Mouse (Mus musculus): ENCODE data around the gene Wfdc3.

The Wfdc3 gene

DNA sequence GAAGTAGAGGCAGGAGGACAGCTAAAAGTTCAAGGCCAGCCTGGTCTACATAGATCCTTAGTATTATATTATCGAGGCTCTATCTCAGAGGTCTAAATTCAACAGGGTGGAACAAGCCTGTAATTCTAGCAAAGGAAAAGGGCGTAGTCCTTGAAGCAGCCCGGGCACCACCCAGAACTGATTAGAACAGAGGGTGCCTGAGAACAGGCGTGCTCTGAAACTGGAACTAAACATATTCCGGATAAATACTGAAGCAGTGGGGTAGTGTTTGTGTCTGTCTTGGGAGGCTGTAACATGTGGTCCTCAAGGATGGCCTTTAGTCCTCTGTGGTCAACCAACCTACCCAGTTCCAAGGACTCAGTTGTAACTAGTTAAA lies 28.2 kb upstream of the Wfdc3 start:
- DNase-seq = no peak

DNA sequence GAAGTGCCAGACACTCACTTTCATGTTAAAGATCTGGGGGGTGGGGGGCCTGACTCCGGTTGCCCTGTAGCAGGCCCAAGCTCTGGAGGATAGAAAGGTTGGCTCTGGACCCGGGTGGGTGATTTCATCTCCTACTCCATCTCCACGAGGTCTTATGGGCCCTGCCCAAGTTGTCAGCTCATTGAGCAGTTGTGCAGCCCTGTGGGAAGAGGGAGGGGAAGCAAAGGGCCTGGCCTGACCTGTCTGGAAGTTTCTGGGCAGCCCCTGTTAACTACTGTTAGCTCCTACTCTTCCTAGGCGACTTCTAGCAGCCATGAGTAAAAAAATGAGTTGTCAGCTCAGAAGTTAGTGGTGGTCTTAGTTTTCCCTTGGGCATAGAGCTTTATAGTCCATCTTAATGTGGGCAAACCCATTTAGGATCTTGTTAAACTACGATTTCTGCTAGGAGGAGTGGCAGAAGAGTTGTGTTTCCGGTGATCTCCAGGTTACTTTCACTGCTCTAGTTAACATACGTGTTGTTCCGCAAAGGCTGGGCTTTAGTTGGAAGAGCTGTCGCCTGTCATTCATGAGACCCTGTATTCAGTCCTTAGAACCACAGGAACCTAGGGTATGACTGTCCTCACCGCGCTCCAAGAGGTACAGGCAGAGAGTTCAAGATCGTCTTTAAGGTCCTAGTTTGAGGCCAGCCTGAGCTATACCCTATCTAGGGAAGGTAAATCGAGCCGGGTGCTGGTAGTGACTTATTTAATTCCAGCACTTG lies 27.7 kb upstream of the Wfdc3 start:
- no peak for DNase-seq

DNA sequence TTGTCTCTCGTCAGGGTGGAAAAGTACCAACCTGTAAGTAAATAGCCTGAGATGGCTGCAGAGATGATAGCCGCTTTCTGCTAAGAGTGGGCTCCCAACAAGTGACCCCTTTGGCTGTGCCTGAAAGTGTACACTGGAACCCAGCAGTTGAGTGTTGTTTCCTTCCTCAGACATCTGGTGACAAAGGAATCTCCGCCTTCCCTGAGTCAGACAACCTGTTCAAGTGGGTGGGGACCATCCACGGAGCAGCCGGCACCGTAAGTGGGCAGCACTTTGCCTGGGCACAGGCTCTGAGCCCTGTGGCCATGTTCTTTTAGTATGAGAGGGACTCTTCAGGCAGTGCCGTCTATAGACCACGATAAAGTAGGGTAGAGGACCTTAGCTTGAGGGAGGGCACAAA lies 25.4 kb upstream of the Wfdc3 start:
- DNase-seq = no peak

DNA sequence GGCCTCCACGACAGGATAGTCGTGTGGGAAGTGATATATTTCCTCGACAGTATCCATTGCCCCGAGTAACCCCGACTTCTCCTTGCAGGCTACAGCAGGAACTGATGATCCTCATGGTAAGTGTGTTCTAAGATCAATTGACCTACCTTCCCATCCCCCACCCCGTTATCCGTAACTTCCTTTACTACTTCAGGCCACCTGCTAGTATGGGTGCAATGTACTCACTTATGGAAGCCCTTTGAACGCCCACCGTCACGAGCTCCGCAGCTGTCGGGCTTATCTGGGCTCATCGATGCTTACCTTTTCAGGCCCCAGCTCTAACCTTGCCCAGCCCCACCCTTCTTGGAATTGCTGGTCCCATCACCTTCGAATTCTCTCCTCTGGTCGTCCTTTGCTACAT lies 24.5 kb upstream of the Wfdc3 start:
- DNase-seq = no peak

DNA sequence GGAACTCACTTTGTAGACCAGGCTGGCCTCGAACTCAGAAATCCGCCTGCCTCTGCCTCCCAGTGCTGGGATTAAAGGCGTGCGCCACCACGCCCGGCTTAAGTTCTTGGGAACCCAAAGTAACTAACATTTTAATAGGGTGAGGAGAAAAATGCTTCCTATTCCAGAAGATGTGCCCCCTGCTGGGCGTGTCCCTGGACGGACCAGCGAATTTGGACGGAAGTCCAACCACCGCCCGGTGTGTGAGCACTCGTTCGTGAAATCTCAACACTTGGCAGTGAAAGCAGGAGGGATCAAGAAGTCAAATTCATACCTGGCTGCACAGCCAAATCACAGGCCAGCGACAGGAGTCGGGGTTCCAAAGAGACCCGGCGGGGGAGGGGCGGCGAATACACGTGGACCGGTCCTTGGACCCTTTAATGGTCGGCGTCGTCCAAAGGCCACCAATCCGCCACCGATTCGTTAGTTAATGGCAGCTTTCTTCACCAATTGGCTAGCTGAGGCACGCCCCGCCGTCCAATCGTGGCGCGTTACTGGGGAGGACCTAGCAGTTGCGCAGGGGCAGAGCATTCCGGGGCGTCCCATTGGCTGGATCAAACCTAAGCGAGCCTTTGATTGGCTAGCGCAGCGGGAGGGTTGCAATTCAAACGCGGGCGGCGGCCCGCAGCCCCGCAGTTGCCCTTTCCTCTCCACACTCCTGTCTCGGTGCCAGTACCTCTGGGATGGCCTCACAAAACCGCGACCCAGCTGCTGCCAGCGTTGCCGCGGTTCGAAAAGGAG lies 23.7 kb upstream of the Wfdc3 start, which contains the start of gene Ube2c:
TSS of gene Ube2c (plus strand) at position 641 of the 780 bp plus-strand sequence.
- peak; percentile 99 for DNase-seq

DNA sequence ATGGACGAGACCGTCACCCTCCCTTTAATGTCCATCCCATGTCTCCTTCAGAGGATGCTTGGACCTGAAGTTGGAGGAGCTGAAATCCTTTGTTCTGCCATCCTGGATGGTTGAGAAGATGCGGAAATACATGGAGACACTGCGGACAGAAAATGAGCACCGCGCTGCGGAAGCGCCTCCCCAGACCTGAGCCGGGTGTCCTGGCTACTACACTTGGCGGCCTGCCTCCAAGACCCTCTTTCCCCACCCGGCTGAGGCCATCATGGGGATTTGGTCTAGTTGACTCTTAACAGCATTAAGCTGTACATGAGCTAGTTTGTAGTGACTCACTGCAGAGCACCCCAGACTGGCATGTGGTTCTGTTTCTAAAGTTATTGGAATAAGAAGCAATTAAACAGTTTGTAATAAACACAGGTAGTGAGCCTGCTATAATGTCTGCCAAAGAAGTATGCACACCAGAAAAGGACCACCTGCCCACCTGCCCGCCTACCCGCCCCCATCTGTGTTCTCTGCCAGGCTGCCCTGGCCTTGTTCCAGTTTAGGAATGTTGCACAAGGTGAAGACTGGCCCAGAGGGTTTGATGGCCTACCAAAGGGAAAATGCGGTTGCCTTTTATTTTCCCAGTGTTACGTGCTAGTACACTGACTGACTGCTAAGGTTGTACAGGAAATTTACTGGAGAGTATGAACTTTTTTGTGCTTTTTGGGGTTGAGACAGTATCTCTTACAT lies 22.2 kb upstream of the Wfdc3 start:
- DNase-seq = no peak

DNA sequence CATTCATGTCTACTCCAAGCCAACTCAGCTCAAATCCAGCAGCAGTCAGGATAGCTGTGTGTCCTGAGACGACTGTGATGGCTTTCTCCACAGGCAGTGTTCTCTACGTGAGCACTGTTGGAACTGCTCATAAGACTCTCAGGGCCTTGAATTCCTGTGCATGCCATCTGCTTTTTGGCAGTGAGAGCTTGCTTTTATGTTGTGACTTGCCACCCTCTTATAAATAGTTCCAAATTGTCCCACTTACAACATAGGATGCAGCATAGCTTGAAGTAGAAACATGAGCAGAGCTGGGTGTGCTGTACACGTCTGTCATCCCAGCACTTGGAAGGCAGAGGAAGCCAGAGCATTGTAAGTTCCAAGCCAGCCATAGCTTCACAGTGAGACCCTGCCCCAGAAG lies 20.1 kb upstream of the Wfdc3 start:
- DNase-seq = no peak

DNA sequence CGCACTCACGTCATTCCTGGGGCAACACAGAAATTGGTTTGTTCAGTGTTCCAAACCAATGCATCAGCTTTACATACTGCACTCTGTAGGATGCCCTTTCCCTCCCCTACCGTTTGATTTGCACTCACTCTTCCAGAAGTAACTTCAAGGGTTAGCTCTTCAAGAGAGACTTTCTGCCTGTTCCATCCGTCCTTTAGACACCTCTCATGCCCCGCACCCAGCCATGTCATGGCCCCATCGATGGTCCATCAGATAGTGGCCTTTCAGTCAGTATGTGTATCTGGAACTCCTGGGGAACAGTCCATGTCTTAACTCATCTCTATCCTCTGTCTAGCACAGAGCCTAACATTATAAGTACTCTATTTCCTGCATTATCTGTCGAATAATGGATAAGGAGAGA lies 16.9 kb upstream of the Wfdc3 start:
- DNase-seq = no peak

DNA sequence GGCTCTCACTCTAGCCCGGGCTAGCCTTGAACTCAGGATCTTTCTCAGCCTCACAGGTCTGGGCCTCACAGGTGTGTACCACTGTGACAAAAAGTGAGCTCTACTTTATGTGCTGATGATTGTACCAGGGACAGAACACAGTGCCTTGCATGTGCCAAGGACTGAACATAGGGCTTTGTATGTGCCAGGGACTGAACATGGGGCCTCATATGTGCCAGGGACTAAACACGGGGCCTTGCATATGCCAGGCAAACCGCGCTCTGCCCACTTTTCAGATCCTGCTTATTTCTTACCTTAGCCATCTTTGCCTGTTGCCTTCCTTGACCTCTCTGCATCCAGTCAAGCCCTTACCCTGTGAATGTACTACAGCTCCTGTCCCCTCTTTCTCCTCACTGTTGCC lies 16.2 kb upstream of the Wfdc3 start:
- DNase-seq = no peak

DNA sequence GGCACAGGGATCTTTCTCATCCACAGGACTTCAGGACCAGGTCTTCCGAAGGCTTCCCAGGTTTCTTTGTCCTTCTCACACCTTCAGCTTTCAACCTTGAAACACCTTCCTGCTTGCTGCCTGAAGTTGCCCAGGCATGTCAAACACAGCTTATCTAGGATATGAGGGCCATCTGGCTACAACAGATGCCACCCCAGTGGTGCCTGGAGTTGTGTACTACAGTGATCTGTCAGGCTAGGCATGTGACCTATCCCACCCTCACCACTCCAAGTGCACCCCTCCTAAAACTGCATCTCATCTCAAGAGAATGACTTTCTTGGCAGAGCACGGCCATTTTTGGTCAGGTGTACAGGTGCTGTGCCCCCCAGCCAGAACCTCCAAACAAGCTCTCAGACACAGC lies 15.8 kb upstream of the Wfdc3 start:
- DNase-seq = no peak

DNA sequence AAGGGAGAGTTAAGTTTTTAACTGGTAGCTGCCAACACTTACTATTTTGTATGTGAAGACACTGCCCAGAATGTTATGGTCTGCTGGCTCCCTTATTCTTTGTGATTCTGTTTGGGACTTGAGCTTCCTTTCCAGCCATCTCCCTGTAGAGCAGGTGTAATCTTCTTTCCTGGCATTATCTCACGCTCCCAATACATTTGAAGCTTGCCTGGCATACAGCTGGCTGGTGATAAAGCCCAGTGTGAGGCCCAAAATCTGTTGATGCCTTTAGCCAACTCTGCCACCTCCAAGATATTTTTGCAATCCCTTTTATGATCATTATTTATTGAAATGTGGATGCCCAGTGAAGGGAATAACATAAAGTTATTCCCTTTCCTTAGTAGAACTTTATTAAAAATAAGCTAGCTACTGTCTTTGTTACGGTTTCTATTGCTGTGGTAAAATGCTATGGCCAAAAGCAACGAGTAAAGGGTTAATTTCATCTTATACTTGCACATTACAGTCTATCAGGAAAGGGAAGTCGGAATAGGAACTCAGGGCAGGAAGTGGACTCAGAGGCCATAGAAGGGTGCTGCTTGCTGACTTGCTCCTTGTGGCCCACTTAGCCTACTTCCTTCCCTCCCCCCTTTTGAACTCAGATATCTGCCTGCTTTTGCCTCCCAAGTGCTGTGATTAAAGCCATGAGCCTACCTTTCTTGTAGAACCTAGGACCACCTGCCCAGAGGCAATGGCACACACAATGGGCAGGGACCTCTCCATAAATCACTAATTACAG lies 14.5 kb upstream of the Wfdc3 start:
- no peak for DNase-seq

DNA sequence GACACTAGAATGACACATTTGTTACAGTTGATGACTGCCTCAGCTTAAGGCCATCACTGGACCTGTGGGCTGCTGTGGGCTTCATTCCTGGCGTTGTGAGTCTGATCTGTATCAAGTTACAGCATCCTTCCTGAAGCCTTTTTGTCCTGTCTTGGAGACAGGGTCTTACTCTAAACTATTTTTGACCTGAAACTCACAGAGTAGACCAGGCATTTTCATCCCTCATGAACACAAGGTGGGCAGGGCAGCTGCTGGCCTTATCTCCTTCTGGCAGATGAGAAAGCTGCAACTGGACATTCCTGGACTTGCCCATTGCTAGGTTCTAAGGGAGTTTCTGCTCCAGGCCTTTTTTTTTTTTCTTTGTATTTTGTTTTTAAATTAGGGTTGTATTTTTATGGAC lies 13.0 kb upstream of the Wfdc3 start:
- no peak for DNase-seq

DNA sequence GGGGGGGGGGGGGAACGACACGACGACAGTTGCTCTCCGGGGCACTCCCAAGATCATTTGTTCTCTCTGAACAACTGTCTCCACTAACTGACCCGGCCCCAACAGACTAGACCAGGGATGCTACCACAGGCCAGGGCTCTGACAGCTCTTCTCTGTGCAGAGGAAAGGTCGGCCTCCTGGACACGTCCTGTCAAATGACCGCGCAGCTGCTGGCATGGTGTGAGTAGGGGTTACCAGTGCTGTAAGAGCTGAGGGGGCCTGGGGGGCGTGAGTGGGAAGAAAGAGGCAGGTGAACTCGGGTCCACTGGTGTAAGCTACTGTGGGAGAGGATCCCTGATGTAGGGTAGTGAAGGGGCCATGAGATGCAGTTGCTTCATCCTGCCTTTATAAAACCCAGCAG lies 12.1 kb upstream of the Wfdc3 start:
- DNase-seq = no peak

DNA sequence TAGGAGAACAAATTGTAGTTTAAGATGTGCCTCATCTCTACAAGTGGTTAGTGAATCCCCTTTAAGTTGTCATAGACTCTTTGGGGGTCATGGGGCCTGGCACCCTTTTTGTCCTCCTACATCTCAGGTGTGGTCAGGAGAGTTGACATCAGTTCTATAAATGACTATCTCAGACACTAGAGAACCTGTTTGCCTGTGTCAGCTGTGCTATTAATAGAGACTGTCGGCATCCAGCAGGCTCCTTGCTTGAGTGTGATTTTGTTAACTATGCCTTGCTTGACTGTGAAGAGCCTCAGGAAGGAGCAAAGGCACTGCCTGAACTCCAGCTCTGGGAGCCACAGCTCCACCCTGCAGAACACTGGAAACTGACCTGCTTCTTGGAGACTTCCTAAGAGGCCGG lies 9.1 kb upstream of the Wfdc3 start:
- DNase-seq = no peak

DNA sequence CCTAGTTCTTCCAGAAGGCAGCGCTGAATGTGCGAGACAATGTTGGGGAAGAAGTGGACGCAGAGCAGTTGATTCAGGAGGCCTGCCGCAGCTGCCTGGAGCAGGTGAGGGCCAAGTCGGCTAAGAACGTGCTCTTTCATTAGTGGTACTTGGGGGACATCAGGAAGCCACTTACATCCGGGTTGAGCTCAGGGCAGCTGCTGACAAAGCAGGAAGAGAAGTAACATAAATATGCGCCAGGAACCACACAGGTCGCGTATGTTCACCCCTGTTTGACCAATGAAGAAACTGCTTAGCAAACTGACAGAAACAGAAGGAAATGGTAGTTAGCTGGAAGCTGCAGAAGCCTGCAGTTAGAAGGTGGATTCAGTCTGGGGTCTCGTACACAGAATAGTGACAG lies 8.4 kb upstream of the Wfdc3 start:
- no peak for DNase-seq

DNA sequence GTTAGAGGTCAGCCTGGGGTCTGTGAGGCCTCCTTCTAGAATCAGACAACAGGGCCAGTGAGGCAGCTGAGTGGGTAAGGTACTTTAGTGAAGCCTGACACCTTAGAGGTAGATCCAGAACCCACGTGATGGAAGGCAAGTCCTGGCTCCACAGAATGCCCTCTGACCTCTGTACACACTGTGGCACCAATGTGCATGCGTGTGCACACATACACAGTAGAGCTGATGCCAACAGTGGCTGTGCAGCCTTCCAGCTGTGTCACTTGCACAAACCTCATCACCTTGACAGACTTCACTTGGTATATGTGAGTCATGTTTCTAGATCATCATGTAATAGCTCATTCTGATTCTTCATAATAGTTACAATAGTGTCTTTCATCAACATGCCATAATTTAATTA lies 6.7 kb upstream of the Wfdc3 start:
- DNase-seq = no peak

DNA sequence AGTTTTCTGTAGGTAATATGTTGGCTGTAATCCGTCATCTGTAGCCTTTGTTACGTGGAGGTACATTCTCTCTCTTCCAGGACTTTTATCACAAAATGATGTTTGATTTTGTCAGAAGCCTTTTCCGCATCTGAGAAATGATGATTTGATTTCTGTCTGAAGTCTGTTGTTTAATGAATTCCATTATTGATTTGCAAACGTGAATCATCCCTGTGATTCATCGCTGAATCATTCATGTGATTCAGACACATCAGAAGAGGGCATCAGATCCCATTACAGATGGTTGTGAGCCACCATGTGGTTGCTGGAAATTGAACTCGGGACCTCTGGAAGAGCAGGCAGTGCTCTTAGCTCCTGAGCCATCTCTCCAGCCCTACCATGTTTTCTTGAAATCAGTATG lies 3.3 kb upstream of the Wfdc3 start:
- no peak for DNase-seq

DNA sequence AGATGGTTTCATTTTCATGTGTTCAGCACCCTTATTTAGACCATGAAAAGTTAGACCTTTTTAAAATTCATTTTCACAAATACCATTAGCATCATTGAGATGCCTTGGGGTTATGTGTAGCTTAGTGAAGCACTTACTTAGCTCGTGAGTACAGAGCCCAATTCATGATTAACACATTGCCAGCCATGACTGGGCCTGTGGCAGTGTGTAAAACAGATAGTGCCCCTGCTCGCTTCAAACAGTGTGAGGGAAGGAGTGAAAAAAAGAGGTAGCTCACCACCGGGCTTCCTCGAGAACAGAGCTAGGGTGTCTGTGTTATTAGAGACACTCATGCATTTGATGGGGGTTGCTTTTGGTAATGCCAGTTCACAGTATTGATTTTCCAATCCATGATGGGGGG lies 2.5 kb upstream of the Wfdc3 start:
- DNase-seq = no peak

DNA sequence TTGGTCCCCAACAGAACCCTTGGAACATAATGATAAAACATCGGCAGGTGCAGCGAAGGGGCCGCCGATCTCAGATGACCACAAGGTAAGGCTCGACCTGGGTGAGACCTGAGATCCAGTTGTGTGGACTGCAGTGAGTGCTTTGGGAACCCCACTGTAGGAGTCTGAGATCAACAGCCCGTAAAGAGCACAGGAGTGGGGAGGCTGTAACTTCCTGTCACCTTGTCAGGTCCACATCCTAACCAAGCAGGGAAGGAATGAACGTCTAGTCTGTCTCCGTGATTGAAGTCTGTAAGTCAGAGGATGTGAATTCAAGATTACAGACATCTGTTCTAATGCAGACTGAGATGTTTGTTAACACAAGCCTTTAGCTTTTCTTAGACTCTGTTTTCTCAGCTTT lies 962 bp upstream of the Wfdc3 start:
- DNase-seq = no peak

DNA sequence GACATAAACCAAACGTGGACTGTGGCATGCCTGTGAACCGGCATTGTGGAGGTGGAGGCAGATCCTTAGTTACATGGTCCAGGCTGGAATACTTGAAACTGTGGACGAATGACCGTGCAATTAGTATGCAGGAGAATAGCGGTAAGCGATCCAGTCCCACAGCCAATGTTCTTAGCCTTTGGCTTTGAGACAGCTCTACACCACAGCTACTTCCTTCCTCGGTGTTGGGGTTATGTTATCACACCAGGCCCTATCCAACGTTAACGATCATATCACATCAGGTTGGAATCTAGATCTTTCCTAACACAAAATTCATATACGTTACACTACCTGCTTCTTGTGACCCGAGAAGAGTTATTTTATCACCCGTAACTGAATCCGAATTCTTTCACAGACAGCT lies 744 bp downstream of the Wfdc3 start:
- DNase-seq = no peak

DNA sequence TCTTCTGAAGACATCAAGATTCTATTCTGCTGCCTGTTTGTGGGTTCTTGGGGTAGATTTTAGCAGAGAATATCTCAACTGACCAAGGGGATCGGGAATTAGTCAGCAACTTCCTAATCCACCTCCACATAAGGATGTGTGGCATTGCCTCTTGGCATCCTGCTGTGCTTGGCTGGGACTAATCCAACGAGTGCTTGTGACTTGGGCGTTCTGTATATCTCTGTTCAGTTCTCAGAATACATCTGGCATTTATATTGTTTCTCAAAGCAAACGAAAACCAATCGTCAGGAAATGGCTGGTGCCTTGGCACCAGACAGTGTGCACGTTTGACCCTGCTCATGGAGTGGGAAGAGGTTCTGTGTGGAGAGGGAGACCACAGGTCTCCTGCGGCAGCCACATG lies 5.9 kb downstream of the Wfdc3 start:
- DNase-seq = no peak

DNA sequence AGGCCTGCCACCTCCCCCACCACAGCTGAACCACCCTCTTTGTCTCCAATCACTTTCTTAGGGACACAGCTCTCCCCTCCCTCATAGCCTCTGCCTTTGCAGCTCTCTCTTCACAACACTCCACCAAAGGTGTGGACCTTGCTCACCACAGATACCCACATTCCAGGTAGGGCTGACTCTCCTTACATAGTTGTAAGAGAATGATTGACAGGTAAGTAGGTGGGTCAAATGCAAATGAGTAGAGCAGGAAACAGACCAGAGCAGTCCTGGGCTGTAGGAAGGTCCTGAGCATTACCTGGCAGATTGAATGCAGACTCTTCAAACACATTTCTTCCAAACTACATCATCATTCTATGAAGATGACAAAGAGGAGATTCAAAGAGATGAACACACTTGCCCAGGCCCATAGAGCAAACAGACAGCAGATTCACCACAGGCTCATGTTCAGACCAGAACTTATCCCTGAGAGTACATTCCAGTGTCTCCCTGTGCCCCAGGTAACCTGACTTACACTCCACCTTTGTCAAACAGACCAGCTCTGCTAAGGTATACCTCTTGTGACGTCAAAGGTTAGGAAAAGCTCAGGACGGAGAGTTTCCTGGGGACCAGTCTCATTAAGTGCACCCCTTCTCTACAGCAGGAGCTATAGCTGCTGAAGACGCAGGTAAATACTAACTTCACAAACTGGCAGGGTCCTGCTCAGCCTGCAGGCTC lies 8.2 kb downstream of the Wfdc3 start:
- peak in 1 of 2 experiments; percentile 50 for DNase-seq

DNA sequence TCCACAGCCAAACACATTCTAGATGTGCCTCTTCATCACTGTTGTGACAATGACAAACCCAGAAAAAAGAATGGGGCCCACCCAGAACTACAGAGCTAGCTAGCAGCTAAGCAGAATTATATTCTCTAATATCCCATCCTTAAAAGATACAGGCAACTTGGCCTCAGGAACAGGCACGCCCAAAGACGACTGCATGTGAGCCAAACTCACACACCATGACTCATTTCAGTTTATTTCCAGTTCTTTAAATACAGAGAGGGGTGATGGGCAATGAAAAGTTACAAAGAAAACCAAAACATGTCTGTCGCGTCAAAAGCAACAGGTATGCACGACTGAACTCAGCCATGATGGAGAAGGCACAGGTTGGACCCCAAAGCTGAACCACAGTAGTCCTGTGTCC lies 10.3 kb downstream of the Wfdc3 start:
- DNase-seq = no peak

All from kidney, adult 8-10 months (tissue).